Mouse (Mus musculus): ENCODE results near the gene Klre1. TPM values are rescaled to one million over a fixed set of nuclear protein-coding genes. Genes with fewer than 3 reads are reported as not detected.

The Klre1 gene
- polyA plus RNA-seq, 1 experiment from 2014 or later, result not detected

- peaks cover 11% of the 10 kb centered on the region for H3K4me1 ChIP-seq (replicated peaks; ENCODE audit: control insufficient read depth, insufficient read depth, low read length)
- no peak overlapping the region for H3K27ac ChIP-seq (ENCODE audit: low read depth, low read length)
- no peak overlapping the region for H3K4me3 ChIP-seq (ENCODE audit: low read depth, low read length)
- no peak overlapping the region for H3K4me2 ChIP-seq
- no peak for DNase-seq (ENCODE audit: low spot score)
- no peak for ATAC-seq (replicated peaks; ENCODE audit: low FRiP score)
- no peaks in the 10 kb centered on the region for H3K27me3 ChIP-seq (replicated peaks; ENCODE audit: control insufficient read depth, insufficient read depth, low read length)
- H3K9me3 ChIP-seq (ENCODE audit: control insufficient read depth, low read length), result no peaks in the 10 kb centered on the region
- H3K36me3 ChIP-seq (ENCODE audit: control insufficient read depth, insufficient read depth, low read length), result peaks cover 19% of the 10 kb centered on the region
- 77% methylated on average over 6 of the region's 6 CpGs for WGBS
- no peak overlapping the region for H3K9ac ChIP-seq (ENCODE audit: low read depth, low read length)
Observed at GRCm38 (mm10) chr6:129538555-129538954, 39.1 kb upstream of the Klre1 start.

- Histone ChIP-seq H3K4me3 (ENCODE audit: low read depth, low read length) (no peak overlapping the region), H3K27me3 (replicated peaks; ENCODE audit: control insufficient read depth, insufficient read depth, low read length) (no peaks in the 10 kb centered on the region), H3K9ac (ENCODE audit: low read depth, low read length) (no peak overlapping the region), H3K4me2 (no peak overlapping the region), H3K36me3 (ENCODE audit: control insufficient read depth, insufficient read depth, low read length) (peaks cover 19% of the 10 kb centered on the region), H3K9me3 (ENCODE audit: control insufficient read depth, low read length) (no peaks in the 10 kb centered on the region), H3K4me1 (replicated peaks; ENCODE audit: control insufficient read depth, insufficient read depth, low read length) (no peaks in the 10 kb centered on the region), H3K27ac (ENCODE audit: low read depth, low read length) (no peak overlapping the region)
- no peak for ATAC-seq (replicated peaks; ENCODE audit: low FRiP score)
- 86% methylated on average over 9 of the region's 9 CpGs for WGBS
- no peak for DNase-seq (ENCODE audit: low spot score)
Observed at GRCm38 (mm10) chr6:129541931-129542330, 35.8 kb upstream of the Klre1 start.

DNA sequence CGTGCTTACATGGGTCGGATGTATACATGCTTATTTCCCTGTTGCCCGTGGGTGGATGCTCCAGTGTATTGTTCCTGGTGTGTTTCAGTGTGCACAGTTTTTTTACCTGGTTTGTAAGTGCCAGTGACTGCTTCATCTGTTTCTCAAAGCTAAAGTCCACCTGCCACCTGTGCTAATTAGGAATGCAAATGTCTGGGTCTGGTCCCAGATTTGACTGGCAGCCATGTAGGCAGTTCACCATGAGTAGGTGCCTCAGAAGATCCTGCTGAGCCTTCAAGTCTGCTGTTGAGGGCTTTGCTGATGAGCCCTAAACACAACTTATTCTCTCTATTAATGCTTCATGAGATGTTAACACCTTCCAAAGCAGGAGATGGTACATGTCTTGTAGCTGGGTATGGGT lies 35.2 kb upstream of the Klre1 start:
- no peak overlapping the region for H3K4me2 ChIP-seq

DNA sequence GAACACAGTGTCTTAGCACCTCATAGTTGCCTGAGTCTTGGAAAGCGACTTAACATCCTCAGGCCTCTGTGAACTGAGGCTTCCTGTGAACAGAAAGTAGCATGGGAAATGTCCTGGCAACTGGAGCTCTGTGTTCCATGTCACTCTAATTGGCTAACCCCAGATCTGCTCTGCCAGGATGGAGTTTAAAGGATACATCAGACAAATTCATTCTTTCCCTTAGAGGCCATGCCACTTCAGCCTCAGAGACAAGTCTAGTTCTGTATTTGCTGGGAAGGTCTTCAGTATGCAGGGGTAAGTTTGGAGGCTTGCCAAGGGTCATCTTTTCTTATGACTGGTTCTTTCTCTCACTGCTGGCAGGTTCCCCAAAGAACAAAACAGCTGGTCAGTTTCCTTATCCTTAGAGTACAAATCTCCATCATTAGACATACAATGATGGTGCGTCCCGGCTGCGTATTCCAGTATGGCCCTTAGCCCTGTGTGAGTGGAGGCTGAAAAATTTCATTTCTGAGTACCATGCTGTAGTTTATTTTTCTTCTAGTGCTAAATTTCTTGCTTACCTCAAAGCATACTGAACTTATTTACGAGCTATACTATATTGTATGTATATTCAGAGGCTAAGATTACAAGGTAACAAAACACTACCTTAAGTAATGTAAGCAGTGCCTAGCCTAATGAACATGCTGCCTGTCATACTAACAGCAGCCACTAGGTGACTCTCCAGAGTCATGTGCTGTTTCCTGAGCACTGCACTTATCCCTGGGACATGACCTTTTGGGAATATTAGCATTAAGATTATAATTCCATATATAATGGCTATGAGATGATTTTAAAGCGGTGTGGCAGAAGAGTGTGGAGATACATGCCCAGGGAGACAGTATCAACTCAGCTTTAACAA lies 33.7 kb upstream of the Klre1 start:
- H3K9me3 ChIP-seq (ENCODE audit: control insufficient read depth, low read length), result no peaks in the 10 kb centered on the region
- ATAC-seq (replicated peaks; ENCODE audit: low FRiP score) (peak; percentile 66), DNase-seq (ENCODE audit: low spot score) (no peak)
- no peaks in the 10 kb centered on the region for H3K27me3 ChIP-seq (replicated peaks; ENCODE audit: control insufficient read depth, insufficient read depth, low read length)
- no peak overlapping the region for H3K27ac ChIP-seq (ENCODE audit: low read depth, low read length)
- H3K4me3 ChIP-seq (ENCODE audit: low read depth, low read length), result no peak overlapping the region
- no peaks in the 10 kb centered on the region for H3K4me1 ChIP-seq (replicated peaks; ENCODE audit: control insufficient read depth, insufficient read depth, low read length)
- peaks cover 19% of the 10 kb centered on the region for H3K36me3 ChIP-seq (ENCODE audit: control insufficient read depth, insufficient read depth, low read length)
- 74% methylated on average over 6 of the region's 6 CpGs for WGBS
- no peak overlapping the region for H3K9ac ChIP-seq (ENCODE audit: low read depth, low read length)
- H3K4me2 ChIP-seq, result no peak overlapping the region

More for the DNA sequence above, 35.2 kb upstream of the Klre1 start:
- Histone ChIP-seq H3K27ac (ENCODE audit: low read depth, low read length) (no peak overlapping the region), H3K36me3 (ENCODE audit: control insufficient read depth, insufficient read depth, low read length) (peaks cover 19% of the 10 kb centered on the region), H3K27me3 (replicated peaks; ENCODE audit: control insufficient read depth, insufficient read depth, low read length) (no peaks in the 10 kb centered on the region), H3K4me3 (ENCODE audit: low read depth, low read length) (no peak overlapping the region), H3K9ac (ENCODE audit: low read depth, low read length) (no peak overlapping the region), H3K4me1 (replicated peaks; ENCODE audit: control insufficient read depth, insufficient read depth, low read length) (no peaks in the 10 kb centered on the region), H3K9me3 (ENCODE audit: control insufficient read depth, low read length) (no peaks in the 10 kb centered on the region)
- 92% methylated on average over 3 of the region's 3 CpGs for WGBS
- ATAC-seq (replicated peaks; ENCODE audit: low FRiP score) (no peak), DNase-seq (ENCODE audit: low spot score) (no peak)

DNA sequence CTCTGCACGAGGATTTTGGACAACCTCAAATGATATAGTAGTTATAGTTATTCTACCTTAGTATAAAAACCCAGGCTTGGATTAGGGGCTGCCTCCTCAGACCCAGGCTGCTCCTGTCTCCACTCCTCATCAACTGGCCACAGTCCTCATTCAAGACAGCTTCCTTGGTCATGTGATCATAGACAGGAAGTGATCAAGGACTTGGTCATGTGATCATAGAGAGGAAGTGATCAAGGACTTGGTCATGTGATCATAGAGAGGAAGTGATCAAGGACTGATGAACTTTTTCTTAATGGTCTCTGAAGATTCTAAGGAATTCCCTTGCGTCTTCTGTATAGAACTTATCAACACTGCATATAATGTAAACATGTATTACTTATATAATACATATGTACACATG lies 30.4 kb upstream of the Klre1 start:
- no peaks in the 10 kb centered on the region for H3K9me3 ChIP-seq (ENCODE audit: control insufficient read depth, low read length)
- H3K9ac ChIP-seq (ENCODE audit: low read depth, low read length), result no peak overlapping the region
- H3K4me1 ChIP-seq (replicated peaks; ENCODE audit: control insufficient read depth, insufficient read depth, low read length), result no peaks in the 10 kb centered on the region
- no peak overlapping the region for H3K27ac ChIP-seq (ENCODE audit: low read depth, low read length)
- H3K4me2 ChIP-seq, result no peak overlapping the region
- no peaks in the 10 kb centered on the region for H3K36me3 ChIP-seq (ENCODE audit: control insufficient read depth, insufficient read depth, low read length)
- no peaks in the 10 kb centered on the region for H3K27me3 ChIP-seq (replicated peaks; ENCODE audit: control insufficient read depth, insufficient read depth, low read length)
- H3K4me3 ChIP-seq (ENCODE audit: low read depth, low read length), result no peak overlapping the region
- DNase-seq (ENCODE audit: low spot score), result no peak
- no peak for ATAC-seq (replicated peaks; ENCODE audit: low FRiP score)
- 88% methylated on average over 2 of the region's 2 CpGs for WGBS

DNA sequence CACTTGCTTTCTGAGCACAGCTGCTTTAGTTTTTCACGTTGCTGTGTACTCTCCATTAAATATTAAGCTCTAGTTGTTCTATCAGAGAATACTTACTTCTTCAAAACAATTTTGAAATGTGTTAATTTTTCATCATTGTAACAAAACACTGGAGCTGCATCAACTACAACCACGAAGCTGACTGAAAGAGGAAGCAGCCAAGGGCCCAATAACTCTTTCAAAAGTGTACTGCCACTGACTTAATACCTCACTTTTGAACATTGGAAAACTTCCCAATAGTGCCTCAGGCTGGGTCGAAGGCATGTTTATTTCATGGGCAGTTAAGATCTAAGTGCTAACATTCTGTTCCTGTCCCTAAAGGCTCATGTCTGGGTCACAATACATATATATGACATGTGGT lies 29.7 kb upstream of the Klre1 start:
- H3K27me3 ChIP-seq (replicated peaks; ENCODE audit: control insufficient read depth, insufficient read depth, low read length), result no peaks in the 10 kb centered on the region
- no peaks in the 10 kb centered on the region for H3K9me3 ChIP-seq (ENCODE audit: control insufficient read depth, low read length)
- H3K4me3 ChIP-seq (ENCODE audit: low read depth, low read length), result no peak overlapping the region
- H3K27ac ChIP-seq (ENCODE audit: low read depth, low read length), result no peak overlapping the region
- ATAC-seq (replicated peaks; ENCODE audit: low FRiP score) (no peak), DNase-seq (ENCODE audit: low spot score) (no peak)
- no peak overlapping the region for H3K4me2 ChIP-seq
- no peaks in the 10 kb centered on the region for H3K36me3 ChIP-seq (ENCODE audit: control insufficient read depth, insufficient read depth, low read length)
- 60% methylated on average over 3 of the region's 3 CpGs for WGBS
- H3K9ac ChIP-seq (ENCODE audit: low read depth, low read length), result no peak overlapping the region
- no peaks in the 10 kb centered on the region for H3K4me1 ChIP-seq (replicated peaks; ENCODE audit: control insufficient read depth, insufficient read depth, low read length)

DNA sequence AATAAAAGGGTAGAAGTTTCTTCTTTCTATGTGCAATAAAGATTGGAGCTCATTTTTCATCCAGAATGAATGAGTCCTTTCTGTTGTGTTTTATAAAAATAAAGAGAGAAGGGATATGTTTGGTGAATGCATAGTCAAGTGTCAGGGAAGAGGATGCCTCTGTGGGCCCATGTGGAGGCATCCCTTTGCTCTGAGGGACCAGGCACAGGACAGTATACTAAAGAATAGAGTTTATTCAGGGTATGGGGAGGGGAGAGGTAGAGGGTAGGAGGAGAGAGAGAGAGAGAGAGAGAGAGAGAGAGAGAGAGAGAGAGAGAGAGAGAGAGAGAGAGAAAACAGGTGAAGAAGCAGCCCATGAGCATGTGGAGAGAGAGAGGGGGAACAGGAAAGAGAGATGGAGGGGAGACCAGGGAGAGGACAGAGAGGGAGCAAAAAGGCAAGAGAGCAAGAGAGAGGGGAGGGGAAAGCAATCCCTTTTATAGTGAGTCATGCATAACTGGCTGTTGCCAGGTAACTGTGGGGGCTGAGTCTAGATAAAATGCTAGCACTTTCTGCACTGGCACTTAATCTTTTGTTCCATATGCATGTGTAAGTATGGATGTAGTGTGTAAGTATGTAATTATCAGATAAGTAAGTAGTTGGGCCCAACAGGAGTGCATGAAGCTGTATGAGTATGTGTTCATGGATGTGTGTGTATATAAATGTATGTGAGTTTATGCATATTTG lies 20.2 kb upstream of the Klre1 start:
- H3K27me3 ChIP-seq (replicated peaks; ENCODE audit: control insufficient read depth, insufficient read depth, low read length), result no peaks in the 10 kb centered on the region
- ATAC-seq (replicated peaks; ENCODE audit: low FRiP score) (peak; percentile 90), DNase-seq (ENCODE audit: low spot score) (no peak)
- no peak overlapping the region for H3K9ac ChIP-seq (ENCODE audit: low read depth, low read length)
- peaks cover 7% of the 10 kb centered on the region for H3K4me1 ChIP-seq (replicated peaks; ENCODE audit: control insufficient read depth, insufficient read depth, low read length)
- no peak overlapping the region for H3K4me3 ChIP-seq (ENCODE audit: low read depth, low read length)
- H3K27ac ChIP-seq (ENCODE audit: low read depth, low read length), result no peak overlapping the region
- H3K36me3 ChIP-seq (ENCODE audit: control insufficient read depth, insufficient read depth, low read length), result no peaks in the 10 kb centered on the region
- no peaks in the 10 kb centered on the region for H3K9me3 ChIP-seq (ENCODE audit: control insufficient read depth, low read length)
- H3K4me2 ChIP-seq, result no peak overlapping the region

DNA sequence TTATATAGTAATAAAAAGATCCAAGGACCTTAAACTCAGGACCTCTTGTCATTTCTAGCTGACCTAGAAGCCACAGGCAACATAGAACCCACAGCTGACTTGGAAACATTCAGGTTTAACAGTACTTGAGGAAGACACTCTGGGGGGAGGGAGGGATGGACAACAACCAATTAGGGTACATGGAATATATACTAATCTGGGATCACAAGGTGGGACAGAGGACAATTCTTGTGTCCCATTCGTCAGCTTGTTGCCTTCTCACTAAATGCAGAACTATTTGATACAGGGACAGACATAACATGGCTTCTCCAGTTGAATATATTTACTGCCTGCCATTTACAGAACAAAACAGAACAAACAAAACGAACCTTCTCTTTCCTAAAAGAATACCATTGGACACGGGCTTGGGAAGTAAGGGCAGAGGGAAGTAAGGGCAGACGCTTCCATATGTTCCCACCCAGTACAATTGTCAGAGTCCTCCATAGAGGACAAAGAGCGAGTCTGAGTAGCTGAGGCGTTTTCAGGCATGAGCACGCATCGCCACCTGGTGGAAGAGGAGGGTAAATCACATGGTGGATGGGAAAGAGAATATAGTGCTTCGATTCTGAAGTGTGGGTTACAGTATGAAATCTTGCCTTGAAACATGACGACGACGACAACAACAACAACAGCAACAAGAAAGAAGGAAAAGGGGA lies 18.6 kb upstream of the Klre1 start:
- Histone ChIP-seq H3K27me3 (replicated peaks; ENCODE audit: control insufficient read depth, insufficient read depth, low read length) (no peaks in the 10 kb centered on the region), H3K4me2 (no peak overlapping the region), H3K4me1 (replicated peaks; ENCODE audit: control insufficient read depth, insufficient read depth, low read length) (peaks cover 7% of the 10 kb centered on the region), H3K4me3 (ENCODE audit: low read depth, low read length) (no peak overlapping the region), H3K9me3 (ENCODE audit: control insufficient read depth, low read length) (no peaks in the 10 kb centered on the region), H3K9ac (ENCODE audit: low read depth, low read length) (no peak overlapping the region), H3K27ac (ENCODE audit: low read depth, low read length) (no peak overlapping the region), H3K36me3 (ENCODE audit: control insufficient read depth, insufficient read depth, low read length) (no peaks in the 10 kb centered on the region)
- peak; percentile 69 for ATAC-seq (replicated peaks; ENCODE audit: low FRiP score)
- 17% methylated on average over 12 of the region's 12 CpGs for WGBS
- DNase-seq (ENCODE audit: low spot score), result peak; percentile 66

Data from liver, embryonic 11.5 days (tissue).